Mouse (Mus musculus) brown adipose tissue, adult 24 weeks (tissue): ENCODE measurements at regions not wholly inside any gene's neighbourhood (a gene's known extent, or its start where the extent isn't known, plus 50 kb on each side); places are given as distances from the start of the nearest gene placed in this dataset.

ENCODE experiments used
- H3K27ac ChIP-seq: fragments of 200-500 bp; replicated peaks from 2 replicates; pipeline ENCODE4 v1.5.1; 2012; ENCODE audit warnings: low read depth, mild to moderate bottlenecking, low read length
- H3K4me1 ChIP-seq: fragments of 200-500 bp; 2 replicates; pipeline ENCODE4 v1.6.1; 2012; ENCODE audit warnings: low read length, mixed read lengths; ENCODE audit not compliant: control insufficient read depth, insufficient read depth, insufficient read length
- H3K4me3 ChIP-seq: fragments of 200-500 bp; 2 replicates; pipeline ENCODE4 v1.5.1; 2012; ENCODE audit warnings: low read depth, mild to moderate bottlenecking, low read length, moderate library complexity; ENCODE audit not compliant: insufficient read depth

DNA sequence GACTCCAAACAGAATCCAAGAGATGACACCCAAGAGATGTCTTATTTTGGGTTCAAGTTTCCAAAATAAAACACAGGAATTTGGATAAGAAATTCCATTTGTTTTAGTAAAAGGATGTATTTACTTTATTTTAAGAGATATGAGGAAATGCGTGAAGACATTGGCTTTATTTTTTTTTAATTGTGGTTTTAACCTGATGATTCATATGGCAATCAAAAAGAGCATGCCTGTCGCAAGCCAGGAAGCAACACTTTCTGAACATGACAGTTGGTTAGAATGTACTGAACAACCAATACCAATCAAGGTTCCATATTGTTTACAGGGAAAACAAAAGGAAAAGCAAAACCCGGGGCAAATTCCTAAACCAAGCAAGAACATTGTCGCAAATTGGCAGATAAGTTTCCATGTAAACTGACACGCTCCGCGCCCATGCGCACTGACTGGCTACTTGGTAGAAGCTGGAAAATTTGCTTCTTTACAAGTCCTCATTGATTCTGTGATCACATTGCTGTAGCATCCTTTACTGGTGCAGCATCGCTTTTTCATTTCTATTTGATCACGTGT lies 181.4 kb upstream of the BC052040 start:
- Histone ChIP-seq H3K27ac (no peak overlapping the region), H3K4me3 (no peak overlapping the region), H3K4me1 (no peaks in the 10 kb centered on the region)

DNA sequence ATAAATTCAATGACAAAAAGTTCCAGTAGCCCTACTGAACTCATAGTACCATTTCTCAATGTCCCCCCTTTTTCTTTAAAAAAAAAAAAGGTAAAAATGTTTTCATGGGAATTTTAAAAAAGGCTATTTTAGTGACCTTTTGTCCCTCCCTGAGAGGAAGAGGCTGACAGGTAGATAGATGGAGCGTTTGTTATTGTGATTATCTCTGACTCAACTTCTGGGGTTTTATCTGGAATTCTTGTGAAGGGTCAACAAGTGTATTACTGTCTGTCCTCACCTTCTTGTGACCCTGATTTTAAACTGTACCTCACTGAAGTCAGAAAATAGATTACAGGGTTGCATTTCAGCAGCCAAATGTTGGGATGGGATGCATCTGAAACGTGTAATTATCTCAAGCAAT lies 179.3 kb upstream of the BC052040 start:
- H3K27ac ChIP-seq, result no peak overlapping the region
- H3K4me3 ChIP-seq, result no peak overlapping the region
- H3K4me1 ChIP-seq, result no peaks in the 10 kb centered on the region

DNA sequence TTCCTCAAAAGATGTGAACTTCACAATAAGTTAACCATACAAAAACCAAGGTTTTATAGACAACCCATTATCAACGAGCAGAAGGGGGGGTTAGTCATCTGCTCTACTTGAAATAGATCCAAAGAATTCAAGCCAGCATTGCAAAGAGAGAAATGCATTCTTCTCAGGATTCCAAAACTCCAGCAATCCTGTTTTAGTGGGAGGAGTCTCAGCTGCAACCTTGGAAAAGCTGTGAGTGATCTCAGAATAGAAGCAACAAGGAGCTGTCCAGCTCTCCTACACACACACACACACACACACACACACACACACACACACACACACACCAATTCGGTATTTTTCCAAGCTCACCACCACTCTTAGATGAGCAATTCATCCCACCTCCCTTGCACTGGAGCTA lies 149.0 kb upstream of the BC052040 start:
- Histone ChIP-seq H3K4me1 (no peaks in the 10 kb centered on the region), H3K27ac (no peak overlapping the region), H3K4me3 (no peak overlapping the region)

DNA sequence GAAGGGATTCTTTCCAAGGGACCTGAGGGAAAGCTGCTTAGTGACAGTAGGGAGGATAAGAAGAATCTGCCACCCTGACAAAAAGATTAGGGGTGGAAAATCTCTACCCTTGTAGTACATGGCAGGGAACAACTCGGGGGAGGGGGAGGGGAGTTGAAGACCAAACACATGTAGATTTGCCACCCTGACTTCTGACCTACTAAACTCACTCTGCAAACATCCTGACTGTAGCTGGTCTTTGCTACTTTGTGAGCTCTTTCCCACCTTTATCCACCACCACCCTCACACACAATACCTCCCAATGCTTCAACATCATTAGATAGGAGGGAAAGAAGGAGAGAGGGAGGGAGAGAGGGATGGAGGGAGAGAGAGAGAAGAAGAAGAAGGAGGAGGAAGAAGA lies 140.4 kb upstream of the BC052040 start:
- H3K4me3 ChIP-seq, result no peak overlapping the region
- no peaks in the 10 kb centered on the region for H3K4me1 ChIP-seq
- no peak overlapping the region for H3K27ac ChIP-seq

DNA sequence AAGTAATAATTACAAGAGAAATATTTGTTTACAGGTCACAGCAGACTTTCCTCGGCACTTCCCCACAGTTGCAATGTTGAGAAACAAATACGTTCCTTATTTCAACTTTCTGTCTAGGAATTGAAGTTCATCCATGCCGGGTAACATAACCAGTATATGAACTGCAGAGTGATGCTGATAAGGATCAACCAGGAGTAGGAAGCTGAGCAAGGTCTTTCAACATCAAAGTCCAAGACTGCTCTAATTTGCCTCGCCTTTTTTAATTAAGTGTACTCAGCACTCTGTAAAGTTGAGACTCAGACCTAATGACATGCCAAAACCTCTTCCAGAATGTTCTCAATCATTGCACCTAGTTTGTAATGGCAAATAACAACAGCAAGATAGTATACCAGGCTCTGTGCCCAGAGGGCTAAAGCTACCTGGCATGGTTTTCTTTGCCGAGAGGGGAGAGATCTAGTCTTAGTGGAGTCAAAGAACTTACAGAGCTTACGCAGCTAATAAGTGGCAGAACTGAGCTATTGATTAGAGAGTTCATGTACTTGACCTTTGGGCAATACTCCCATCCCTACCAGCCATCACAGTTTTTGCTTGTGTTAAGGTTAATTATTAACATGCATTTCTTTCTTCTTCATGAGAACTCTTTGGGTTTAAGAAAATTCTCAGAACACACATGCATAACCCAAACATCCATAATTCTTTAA lies 131.6 kb upstream of the BC052040 start:
- H3K4me1 ChIP-seq, result no peaks in the 10 kb centered on the region
- no peak overlapping the region for H3K27ac ChIP-seq
- no peak overlapping the region for H3K4me3 ChIP-seq

DNA sequence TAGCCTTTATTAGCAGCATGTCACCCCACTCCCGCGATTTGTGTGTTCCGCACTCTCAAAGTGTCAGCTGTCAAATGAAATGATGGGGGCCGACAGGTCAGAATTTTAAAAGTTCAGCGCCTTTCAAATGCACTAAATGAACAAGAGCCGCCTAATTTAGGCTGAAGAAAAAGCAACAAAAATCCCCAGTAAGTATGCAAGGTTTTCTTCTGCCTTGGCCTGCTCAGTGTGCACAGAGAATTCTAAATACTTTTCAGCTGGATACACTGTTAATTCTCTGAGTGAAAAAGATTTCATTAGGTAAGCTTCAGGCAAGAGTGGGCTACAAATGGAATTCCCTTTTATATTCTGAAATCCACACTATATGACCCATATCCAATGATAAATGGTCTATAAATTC lies 125.9 kb upstream of the BC052040 start:
- Histone ChIP-seq H3K4me3 (no peak overlapping the region), H3K4me1 (no peaks in the 10 kb centered on the region), H3K27ac (no peak overlapping the region)

DNA sequence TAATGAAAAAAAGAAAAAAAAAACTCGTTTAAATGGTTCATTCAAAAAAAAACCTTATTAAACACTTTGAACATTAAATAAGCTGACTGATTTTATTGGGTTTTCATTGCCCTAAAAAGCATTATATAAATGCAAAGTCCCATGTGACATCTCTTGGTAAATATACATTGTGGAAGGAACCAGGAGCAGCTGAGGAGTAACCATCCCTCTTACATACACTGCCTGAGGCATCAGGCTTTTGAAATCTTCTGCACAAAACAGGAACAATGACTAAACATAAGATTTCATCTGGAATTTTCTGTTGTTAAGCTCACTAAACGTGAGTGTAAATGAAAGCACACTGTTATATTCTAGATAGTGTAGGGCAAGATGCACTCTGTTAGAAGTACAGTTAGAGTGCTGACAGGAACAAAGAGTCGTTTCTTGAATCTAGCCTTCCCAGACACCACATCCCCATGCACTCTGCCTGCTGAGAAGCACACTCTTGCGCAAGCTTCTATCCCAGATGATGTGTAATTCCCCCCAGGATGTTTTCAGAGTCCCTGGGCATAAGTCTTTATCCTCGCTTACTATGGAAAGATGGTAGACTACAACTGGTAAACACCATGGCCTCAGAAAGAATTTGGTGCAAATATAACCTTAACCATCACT lies 125.0 kb upstream of the BC052040 start:
- H3K4me3 ChIP-seq, result no peak overlapping the region
- no peaks in the 10 kb centered on the region for H3K4me1 ChIP-seq
- no peak overlapping the region for H3K27ac ChIP-seq

DNA sequence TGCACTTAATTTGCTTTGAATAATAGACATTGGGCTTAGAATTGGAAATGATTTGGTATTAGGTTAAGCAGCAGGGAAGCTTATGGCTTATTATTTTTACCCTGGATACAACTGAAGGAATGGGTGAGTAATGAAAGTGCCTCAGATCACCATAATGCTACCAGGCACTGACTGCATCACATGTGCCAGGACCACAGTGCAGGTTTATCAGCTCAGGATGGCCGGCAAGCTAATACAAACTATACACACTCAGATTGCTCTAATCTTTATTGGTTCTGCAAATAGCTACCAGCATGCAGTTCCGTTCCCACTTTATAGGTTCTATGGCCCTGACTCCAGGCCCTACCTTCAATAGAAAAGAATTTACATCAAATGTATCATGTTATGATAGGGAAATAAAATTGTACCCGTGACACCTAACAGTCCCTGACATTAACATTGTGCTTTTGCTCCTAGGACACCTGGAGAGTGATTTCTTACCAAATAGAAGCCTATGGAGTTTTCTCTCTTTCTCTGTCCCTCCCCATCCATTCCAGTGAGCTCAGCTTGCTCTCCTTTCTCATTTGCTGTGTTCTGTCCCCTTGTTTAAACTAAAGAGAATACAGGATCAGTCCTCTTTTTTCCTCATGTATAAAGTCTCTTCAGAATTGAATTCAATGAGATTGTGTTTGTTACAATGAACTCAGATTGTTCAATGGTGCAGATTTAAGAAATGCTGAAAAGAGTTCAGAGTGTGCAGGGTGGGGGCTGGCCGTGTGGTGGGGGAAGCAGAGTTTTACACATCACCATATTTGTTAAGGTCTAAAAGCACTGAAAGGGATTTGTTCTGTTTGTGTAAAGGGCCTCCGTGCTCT lies 121.3 kb upstream of the BC052040 start:
- Histone ChIP-seq H3K4me1 (no peaks in the 10 kb centered on the region), H3K4me3 (no peak overlapping the region), H3K27ac (no peak overlapping the region)

DNA sequence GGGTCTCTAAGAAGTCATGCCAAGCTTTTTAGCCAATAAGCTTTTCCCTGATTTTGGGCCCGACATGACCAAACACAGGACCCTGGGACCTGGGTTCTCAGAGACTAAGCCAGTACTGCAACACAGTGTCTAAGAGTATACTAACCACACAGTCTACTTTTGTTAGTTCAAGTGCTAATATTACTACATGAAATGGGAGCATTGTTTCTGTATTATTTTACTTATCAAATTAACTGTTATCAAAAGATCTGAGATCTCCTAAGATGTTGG lies 120.7 kb upstream of the BC052040 start:
- no peak overlapping the region for H3K27ac ChIP-seq

DNA sequence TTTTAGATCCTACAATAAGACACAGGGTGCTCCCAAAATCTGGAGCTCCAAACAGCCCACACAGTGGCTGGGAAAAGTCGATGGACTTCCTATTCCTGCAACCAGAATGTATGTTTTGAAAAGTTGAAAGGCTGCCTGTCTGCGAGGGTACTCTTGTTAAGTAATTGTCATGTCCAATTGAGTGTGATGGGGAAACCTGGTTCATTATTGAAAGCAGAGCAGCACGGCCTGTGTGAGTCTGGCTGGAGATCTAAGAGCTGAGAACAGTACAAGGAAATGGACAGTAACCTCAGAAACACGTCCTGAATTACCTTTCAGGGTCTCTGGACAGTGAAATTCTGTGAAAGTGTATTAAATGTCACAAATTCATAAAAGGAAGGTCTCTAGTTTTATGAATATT lies 115.3 kb upstream of the BC052040 start:
- Histone ChIP-seq H3K27ac (no peak overlapping the region), H3K4me1 (no peaks in the 10 kb centered on the region), H3K4me3 (no peak overlapping the region)

More for the DNA sequence above, 120.7 kb upstream of the BC052040 start:
- no peak overlapping the region for H3K4me3 ChIP-seq
- H3K4me1 ChIP-seq, result no peaks in the 10 kb centered on the region

DNA sequence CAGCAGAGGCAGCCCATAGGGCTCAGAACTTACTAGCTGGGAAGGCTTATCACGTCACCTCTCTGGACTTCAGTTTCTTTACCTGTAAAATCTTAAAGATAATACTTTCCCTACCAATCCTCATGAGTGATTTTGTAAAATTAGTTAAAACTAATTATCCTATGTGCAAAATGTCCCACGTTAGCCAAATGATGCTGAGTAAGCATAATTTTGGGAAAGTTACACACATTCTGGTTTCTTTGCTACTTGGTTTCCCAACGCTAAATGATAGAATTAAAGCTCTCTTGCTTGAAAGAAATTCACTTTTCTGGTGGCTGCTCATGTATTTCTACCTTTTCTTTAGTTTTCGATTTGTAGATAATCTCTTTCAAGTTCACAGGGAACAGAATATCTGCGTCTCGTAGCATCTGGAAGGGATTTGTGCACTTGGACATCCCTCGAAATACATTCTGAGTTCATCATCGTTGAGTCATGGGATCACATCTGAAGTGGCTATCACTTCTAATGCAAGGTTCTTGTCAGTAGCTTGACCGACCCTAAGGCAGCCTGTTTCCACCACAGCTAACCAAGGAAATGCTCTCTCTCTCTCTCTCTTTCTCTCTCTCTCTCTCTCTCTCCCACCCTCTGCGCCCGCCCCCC lies 114.3 kb upstream of the BC052040 start:
- Histone ChIP-seq H3K4me1 (no peaks in the 10 kb centered on the region), H3K4me3 (no peak overlapping the region), H3K27ac (no peak overlapping the region)

DNA sequence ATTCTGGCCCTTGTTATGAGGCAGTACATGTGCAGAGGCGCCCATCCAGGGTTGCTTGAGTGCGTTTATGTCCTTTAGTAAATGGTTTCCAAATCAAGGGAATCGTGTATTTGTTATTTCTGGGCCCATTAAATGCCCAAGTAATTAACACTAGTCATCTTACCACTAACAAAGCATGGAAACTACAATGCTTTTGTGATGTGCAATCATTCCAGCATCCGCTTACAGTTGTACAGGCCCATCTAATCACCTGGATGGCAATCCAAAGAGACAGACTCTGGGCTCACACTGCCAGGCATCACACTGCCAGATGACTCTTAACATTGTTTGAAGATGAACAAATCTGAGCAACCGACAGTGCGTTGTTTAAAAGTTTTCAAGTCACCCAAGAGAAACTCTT lies 113.6 kb upstream of the BC052040 start:
- Histone ChIP-seq H3K4me1 (no peaks in the 10 kb centered on the region), H3K27ac (no peak overlapping the region), H3K4me3 (no peak overlapping the region)

DNA sequence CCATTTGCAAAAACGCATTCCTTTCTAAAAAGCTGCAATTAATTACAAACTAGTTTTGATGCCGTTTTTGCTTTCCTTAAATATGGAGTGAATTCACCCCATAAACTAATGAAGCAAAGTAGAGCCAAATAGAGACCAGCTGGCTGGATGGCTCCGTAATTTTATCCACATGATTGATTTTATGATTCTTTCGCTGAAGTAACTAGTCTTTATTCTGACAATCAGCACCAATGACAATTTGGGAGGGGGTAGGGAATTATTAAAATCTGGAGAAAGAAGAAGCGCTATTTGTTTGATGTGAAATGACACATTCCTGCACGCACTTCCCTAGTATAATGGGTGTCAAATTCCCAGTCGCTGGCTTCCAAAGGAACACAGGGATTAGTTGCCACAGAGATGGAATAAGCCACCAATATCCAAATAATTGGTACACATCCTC lies 113.0 kb upstream of the BC052040 start:
- Histone ChIP-seq H3K4me3 (no peak overlapping the region), H3K27ac (no peak overlapping the region), H3K4me1 (no peaks in the 10 kb centered on the region)

DNA sequence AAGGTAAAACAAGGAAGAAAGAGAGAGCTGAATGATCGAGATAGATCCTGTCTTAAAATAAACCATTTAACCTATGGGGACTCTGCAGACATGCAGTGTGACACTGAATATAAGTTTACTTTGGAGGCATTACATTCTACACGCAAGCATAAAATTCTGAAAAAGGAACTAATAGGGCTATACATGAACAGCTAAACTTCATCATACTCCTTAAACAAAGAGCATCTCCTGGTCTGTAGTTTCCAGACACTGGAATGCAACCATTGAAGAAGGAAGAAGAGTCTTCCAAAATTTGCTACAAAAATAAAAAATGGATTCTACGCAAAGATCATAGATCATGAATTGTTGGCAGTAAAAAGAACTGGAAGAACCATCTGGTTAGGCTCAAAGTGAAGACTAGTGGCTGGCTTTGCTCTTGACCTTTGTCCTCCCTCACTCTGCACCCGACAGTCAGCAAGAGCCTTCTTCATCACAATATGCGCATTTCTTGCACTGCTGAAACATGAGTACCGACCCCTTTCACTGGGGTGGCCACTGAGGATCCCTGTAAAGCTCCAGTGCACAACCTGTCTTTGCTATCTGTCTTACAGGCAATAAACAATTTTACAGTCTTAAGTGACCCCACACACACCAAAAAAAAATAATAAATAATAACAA lies 112.2 kb upstream of the BC052040 start:
- Histone ChIP-seq H3K4me1 (no peaks in the 10 kb centered on the region), H3K27ac (no peak overlapping the region), H3K4me3 (no peak overlapping the region)

DNA sequence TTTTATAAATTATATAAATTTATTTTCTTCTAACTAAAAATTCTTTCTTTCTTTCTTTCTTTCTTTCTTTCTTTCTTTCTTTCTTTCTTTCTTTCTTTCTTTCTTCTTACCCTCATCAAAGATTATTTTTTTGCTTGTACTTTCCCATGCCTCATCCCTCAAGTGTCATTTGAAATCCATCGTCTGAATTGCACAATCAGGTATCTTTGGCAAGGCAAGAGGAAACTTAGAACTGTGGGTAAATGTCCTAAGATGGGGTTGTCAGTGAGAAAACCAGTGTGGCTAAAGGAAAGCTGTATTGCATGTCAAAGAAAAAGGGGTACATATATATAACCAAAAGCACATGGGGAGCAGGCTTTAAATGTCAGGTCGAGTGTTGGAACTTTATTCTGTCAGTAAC lies 109.1 kb upstream of the BC052040 start:
- Histone ChIP-seq H3K4me1 (no peaks in the 10 kb centered on the region), H3K27ac (no peak overlapping the region), H3K4me3 (no peak overlapping the region)
